Mouse (Mus musculus): ENCODE results near the gene Shisal2b.

DNA sequence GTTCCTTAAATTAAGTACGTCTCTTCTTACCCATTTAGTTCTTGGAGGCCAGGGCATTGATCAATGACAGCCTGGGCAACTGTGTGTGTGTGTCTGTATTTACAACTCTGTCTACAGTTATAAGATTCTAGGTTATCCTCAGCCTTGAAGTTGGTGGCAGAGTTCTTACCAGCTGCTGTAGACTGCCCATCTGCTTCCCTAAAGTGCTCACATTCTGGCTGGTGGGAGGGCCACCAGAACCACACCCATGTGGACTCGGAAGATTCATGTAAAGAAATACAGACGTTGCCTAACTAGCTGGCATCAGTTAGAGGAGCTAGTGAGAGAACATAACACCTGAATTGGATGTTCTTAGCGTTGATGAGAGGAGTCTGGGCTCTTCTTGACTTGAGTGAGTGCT lies 21.8 kb downstream of the Shisal2b start:
- TF ChIP-seq E2F4 (IDR thresholded peaks at IDR 0.05; ENCODE audit: insufficient read depth), result no peak
- TF ChIP-seq MAX (IDR thresholded peaks at IDR 0.05; ENCODE audit: low read depth), result no peak
- no peak for TF ChIP-seq CEBPB (IDR thresholded peaks at IDR 0.05; ENCODE audit: insufficient read depth, poor library complexity, severe bottlenecking)
- TF ChIP-seq USF1 (IDR thresholded peaks at IDR 0.05; ENCODE audit: low read depth), result no peak
- no peak for TF ChIP-seq MYOG (IDR thresholded peaks at IDR 0.05; ENCODE audit: control insufficient read depth in 1 of 3, insufficient read depth in 1 of 3, insufficient read length in 2 of 3, low read depth in 2 of 3)
- no peak for TF ChIP-seq POLR2A (IDR thresholded peaks at IDR 0.05; ENCODE audit: insufficient read length, low read depth)
- TF ChIP-seq MYOD1 (IDR thresholded peaks at IDR 0.05; ENCODE audit: control insufficient read depth in 1 of 3, insufficient read length in 2 of 3, low read depth in 2 of 3), result no peak
- no peak for TF ChIP-seq TCF3 (IDR thresholded peaks at IDR 0.05; ENCODE audit: insufficient read length, low read depth)
- TF ChIP-seq POLR2AphosphoS2 (IDR thresholded peaks at IDR 0.05; ENCODE audit: insufficient read length, low read depth), result no peak

Data from myocyte (in vitro differentiated cells).